Mouse (Mus musculus): ENCODE measurements at regions not wholly inside any gene's neighbourhood (a gene's known extent, or its start where the extent isn't known, plus 50 kb on each side); places are given as distances from the start of the nearest gene placed in this dataset.

- Histone ChIP-seq H3K4me1 (ENCODE audit: control insufficient read depth in 2 of 2, insufficient read depth in 2 of 2, low read length in 2 of 2, poor library complexity in 1 of 2) (no peaks in the 10 kb centered on the region), H3K36me3 (ENCODE audit: control insufficient read depth, insufficient read depth, low read length, poor library complexity, severe bottlenecking) (no peaks in the 10 kb centered on the region), H3K27ac (ENCODE audit: insufficient read depth, low read depth, low read length, poor library complexity, severe bottlenecking) (no peak overlapping the region), H3K9me3 (ENCODE audit: control insufficient read depth, insufficient read depth, low read depth, low read length) (no peaks in the 10 kb centered on the region), H3K4me3 (ENCODE audit: insufficient read depth in 1 of 2, low read depth in 1 of 2, low read length in 2 of 2, poor library complexity in 1 of 2, severe bottlenecking in 1 of 2) (no peak overlapping the region), H3K9ac (ENCODE audit: insufficient read depth, low read depth, low read length, poor library complexity, severe bottlenecking) (no peak overlapping the region)
- DNase-seq (ENCODE audit: low read depth, low spot score) = no peak
- no peak for TF ChIP-seq CHD2 (IDR thresholded peaks at IDR 0.05; ENCODE audit: low read depth, low read length)
- in situ Hi-C loops (cut with MboI; ENCODE audit: low sequenced_read_pairs in 2 of 2, unreplicated experiment in 2 of 2) = loop anchor here (5.0 to 25.0 kb wide), 2 partner anchors 305 to 315 kb away; no protein-coding TSS in a partner anchor
Observed at GRCm38 (mm10) chr8:113977072-113977471, 128.5 kb upstream of the Adamts18 start.

DNA sequence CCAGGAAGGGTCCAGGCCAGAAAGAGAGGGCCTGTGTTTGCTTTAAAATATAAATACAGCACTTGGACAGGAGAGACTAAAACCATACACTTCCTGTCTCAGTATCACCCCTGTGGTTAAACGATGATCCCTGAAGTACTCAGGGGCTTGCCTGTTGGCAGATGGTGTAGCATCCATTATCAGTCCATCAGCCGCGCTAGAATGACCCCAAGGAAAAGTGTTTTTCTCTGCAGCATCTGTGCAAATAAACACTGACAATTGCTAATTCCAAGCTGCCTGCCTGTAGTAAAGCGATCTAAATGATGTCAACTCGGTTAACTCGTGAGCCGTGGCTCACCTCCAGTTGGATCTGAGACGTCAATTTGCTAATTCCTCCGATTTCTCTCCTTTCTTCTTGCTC is 130.4 kb upstream of the Adamts18 start:
- in situ Hi-C loops (cut with MboI; ENCODE audit: low sequenced_read_pairs in 2 of 2, unreplicated experiment in 2 of 2) = loop anchor here (5.0 to 25.0 kb wide), 2 partner anchors 307 to 317 kb away; no protein-coding TSS in a partner anchor
- H3K9ac ChIP-seq (ENCODE audit: insufficient read depth, low read depth, low read length, poor library complexity, severe bottlenecking) = no peak overlapping the region

DNA sequence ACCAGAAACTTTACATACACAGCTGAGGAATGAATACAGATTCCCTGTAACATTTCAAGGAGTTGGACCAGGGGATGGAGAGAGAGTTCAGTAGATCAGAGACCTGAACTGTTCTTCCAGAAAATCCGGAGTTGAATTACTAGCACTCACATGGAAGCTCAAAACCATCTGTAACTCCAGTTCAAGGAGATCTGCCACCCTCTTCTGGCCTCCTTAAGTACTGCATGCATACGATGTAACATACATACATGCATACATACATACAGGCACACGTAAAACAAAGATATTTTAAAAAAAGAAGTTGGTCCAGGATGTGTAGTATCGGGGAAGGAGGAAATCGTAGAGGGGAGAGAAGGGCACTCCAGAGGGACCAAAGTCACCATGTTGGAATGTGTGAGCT is 131.3 kb upstream of the Adamts18 start:
- Histone ChIP-seq H3K4me3 (ENCODE audit: insufficient read depth in 1 of 2, low read depth in 1 of 2, low read length in 2 of 2, poor library complexity in 1 of 2, severe bottlenecking in 1 of 2) (no peak overlapping the region), H3K9me3 (ENCODE audit: control insufficient read depth, insufficient read depth, low read depth, low read length) (no peaks in the 10 kb centered on the region), H3K9ac (ENCODE audit: insufficient read depth, low read depth, low read length, poor library complexity, severe bottlenecking) (no peak overlapping the region), H3K36me3 (ENCODE audit: control insufficient read depth, insufficient read depth, low read length, poor library complexity, severe bottlenecking) (no peaks in the 10 kb centered on the region), H3K4me1 (ENCODE audit: control insufficient read depth in 2 of 2, insufficient read depth in 2 of 2, low read length in 2 of 2, poor library complexity in 1 of 2) (no peaks in the 10 kb centered on the region), H3K27ac (ENCODE audit: insufficient read depth, low read depth, low read length, poor library complexity, severe bottlenecking) (no peak overlapping the region)
- peak; percentile 12 for DNase-seq (ENCODE audit: low read depth, low spot score)
- in situ Hi-C loops (cut with MboI; ENCODE audit: low sequenced_read_pairs in 2 of 2, unreplicated experiment in 2 of 2) = loop anchor here (5.0 to 25.0 kb wide), 2 partner anchors 308 to 318 kb away; no protein-coding TSS in a partner anchor
- no peak for TF ChIP-seq CHD2 (IDR thresholded peaks at IDR 0.05; ENCODE audit: low read depth, low read length)
- TF ChIP-seq MAFK (IDR thresholded peaks at IDR 0.05; ENCODE audit: insufficient read depth, low read depth, low read length) = no peak
- no peak for TF ChIP-seq ZC3H11A (IDR thresholded peaks at IDR 0.05; ENCODE audit: borderline replicate concordance, low read depth, low read length)
- TF ChIP-seq HCFC1 (IDR thresholded peaks at IDR 0.05; ENCODE audit: borderline replicate concordance, insufficient read depth, low read length) = no peak
- TF ChIP-seq ZNF384 (IDR thresholded peaks at IDR 0.05; ENCODE audit: low read depth, low read length) = no peak

More for the DNA sequence above, 130.4 kb upstream of the Adamts18 start:
- Histone ChIP-seq H3K27ac (ENCODE audit: insufficient read depth, low read depth, low read length, poor library complexity, severe bottlenecking) (no peak overlapping the region), H3K4me1 (ENCODE audit: control insufficient read depth in 2 of 2, insufficient read depth in 2 of 2, low read length in 2 of 2, poor library complexity in 1 of 2) (no peaks in the 10 kb centered on the region), H3K4me3 (ENCODE audit: insufficient read depth in 1 of 2, low read depth in 1 of 2, low read length in 2 of 2, poor library complexity in 1 of 2, severe bottlenecking in 1 of 2) (no peak overlapping the region), H3K9me3 (ENCODE audit: control insufficient read depth, insufficient read depth, low read depth, low read length) (no peaks in the 10 kb centered on the region), H3K36me3 (ENCODE audit: control insufficient read depth, insufficient read depth, low read length, poor library complexity, severe bottlenecking) (no peaks in the 10 kb centered on the region)
- TF ChIP-seq MAFK (IDR thresholded peaks at IDR 0.05; ENCODE audit: insufficient read depth, low read depth, low read length) (no peak), CHD2 (IDR thresholded peaks at IDR 0.05; ENCODE audit: low read depth, low read length) (no peak), ZC3H11A (IDR thresholded peaks at IDR 0.05; ENCODE audit: borderline replicate concordance, low read depth, low read length) (no peak), HCFC1 (IDR thresholded peaks at IDR 0.05; ENCODE audit: borderline replicate concordance, insufficient read depth, low read length) (no peak), ZNF384 (IDR thresholded peaks at IDR 0.05; ENCODE audit: low read depth, low read length) (no peak)
- no peak for DNase-seq (ENCODE audit: low read depth, low spot score)

DNA sequence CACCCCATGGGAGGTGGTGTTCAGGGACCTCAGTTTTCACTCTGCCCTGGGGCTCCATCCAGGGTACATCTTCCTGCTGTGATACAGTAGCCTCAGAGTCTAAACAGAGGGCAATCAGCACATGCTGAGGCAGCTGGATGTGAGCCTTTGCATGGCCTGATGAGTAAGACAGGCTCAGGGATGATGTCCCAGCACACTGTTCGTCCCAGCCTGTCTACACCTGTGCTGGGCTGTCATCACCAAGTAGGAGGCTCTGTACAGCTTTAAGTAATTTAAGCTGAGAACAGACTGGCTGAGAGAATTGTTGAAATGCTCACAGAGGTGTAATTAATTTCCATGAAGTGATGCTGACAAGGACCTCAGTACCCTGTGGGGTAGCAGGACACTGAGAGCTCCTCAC is 132.8 kb upstream of the Adamts18 start:
- Histone ChIP-seq H3K27ac (ENCODE audit: insufficient read depth, low read depth, low read length, poor library complexity, severe bottlenecking) (no peak overlapping the region), H3K4me1 (ENCODE audit: control insufficient read depth in 2 of 2, insufficient read depth in 2 of 2, low read length in 2 of 2, poor library complexity in 1 of 2) (no peaks in the 10 kb centered on the region), H3K36me3 (ENCODE audit: control insufficient read depth, insufficient read depth, low read length, poor library complexity, severe bottlenecking) (no peaks in the 10 kb centered on the region), H3K4me3 (ENCODE audit: insufficient read depth in 1 of 2, low read depth in 1 of 2, low read length in 2 of 2, poor library complexity in 1 of 2, severe bottlenecking in 1 of 2) (no peak overlapping the region), H3K9ac (ENCODE audit: insufficient read depth, low read depth, low read length, poor library complexity, severe bottlenecking) (no peak overlapping the region), H3K9me3 (ENCODE audit: control insufficient read depth, insufficient read depth, low read depth, low read length) (no peaks in the 10 kb centered on the region)
- in situ Hi-C loops (cut with MboI; ENCODE audit: low sequenced_read_pairs in 2 of 2, unreplicated experiment in 2 of 2) = loop anchor here in 1 of 2 experiments (25.0 kb wide), 1 partner anchor 319 kb away; no protein-coding TSS in a partner anchor
- no peak for DNase-seq (ENCODE audit: low read depth, low spot score)
- TF ChIP-seq MAFK (IDR thresholded peaks at IDR 0.05; ENCODE audit: insufficient read depth, low read depth, low read length) (no peak), HCFC1 (IDR thresholded peaks at IDR 0.05; ENCODE audit: borderline replicate concordance, insufficient read depth, low read length) (no peak), ZC3H11A (IDR thresholded peaks at IDR 0.05; ENCODE audit: borderline replicate concordance, low read depth, low read length) (no peak), ZNF384 (IDR thresholded peaks at IDR 0.05; ENCODE audit: low read depth, low read length) (no peak), CHD2 (IDR thresholded peaks at IDR 0.05; ENCODE audit: low read depth, low read length) (no peak)

GRCm38 (mm10) chr8:113984845-113985244 is 136.3 kb upstream of the Adamts18 start:
- H3K4me3 ChIP-seq (ENCODE audit: insufficient read depth in 1 of 2, low read depth in 1 of 2, low read length in 2 of 2, poor library complexity in 1 of 2, severe bottlenecking in 1 of 2) = no peak overlapping the region
- H3K9ac ChIP-seq (ENCODE audit: insufficient read depth, low read depth, low read length, poor library complexity, severe bottlenecking) = no peak overlapping the region
- no peak overlapping the region for H3K27ac ChIP-seq (ENCODE audit: insufficient read depth, low read depth, low read length, poor library complexity, severe bottlenecking)
- no peaks in the 10 kb centered on the region for H3K9me3 ChIP-seq (ENCODE audit: control insufficient read depth, insufficient read depth, low read depth, low read length)
- DNase-seq (ENCODE audit: low read depth, low spot score) = peak; percentile 44
- in situ Hi-C loops (cut with MboI; ENCODE audit: low sequenced_read_pairs in 2 of 2, unreplicated experiment in 2 of 2) = loop anchor here in 1 of 2 experiments (25.0 kb wide), 1 partner anchor 323 kb away; no protein-coding TSS in a partner anchor
- no peaks in the 10 kb centered on the region for H3K4me1 ChIP-seq (ENCODE audit: control insufficient read depth in 2 of 2, insufficient read depth in 2 of 2, low read length in 2 of 2, poor library complexity in 1 of 2)
- H3K36me3 ChIP-seq (ENCODE audit: control insufficient read depth, insufficient read depth, low read length, poor library complexity, severe bottlenecking) = no peaks in the 10 kb centered on the region
- TF ChIP-seq HCFC1 (IDR thresholded peaks at IDR 0.05; ENCODE audit: borderline replicate concordance, insufficient read depth, low read length) (no peak), ZC3H11A (IDR thresholded peaks at IDR 0.05; ENCODE audit: borderline replicate concordance, low read depth, low read length) (peak; percentile 78), CHD2 (IDR thresholded peaks at IDR 0.05; ENCODE audit: low read depth, low read length) (no peak), MAFK (IDR thresholded peaks at IDR 0.05; ENCODE audit: insufficient read depth, low read depth, low read length) (peak; percentile 84), ZNF384 (IDR thresholded peaks at IDR 0.05; ENCODE audit: low read depth, low read length) (peak; percentile 95)

Measured in ES-E14 (cell line).